Mouse (Mus musculus) ES-Bruce4 (cell line): ENCODE data around the gene Tyw5.

Source experiments
- CTCF ChIP-seq: IDR thresholded peaks from one replicate; pipeline ENCODE4 v1.8.1; 2011; ENCODE audit warnings: low read depth, low read length
- POLR2A ChIP-seq: IDR thresholded peaks from one replicate; pipeline ENCODE4 v1.8.1; 2011; ENCODE audit warnings: low read length; ENCODE audit not compliant: insufficient read depth

- TF ChIP-seq CTCF (no peak), POLR2A (no peak)
Measured at GRCm38 (mm10) chr1:57429786-57430483, 23.0 kb upstream of the Tyw5 start.
